Mouse (Mus musculus) CH12.LX (cell line): ENCODE data around the gene Gripap1. TPM values are rescaled to one million over a fixed set of nuclear protein-coding genes. Genes with fewer than 3 reads are reported as not detected.

Experiments used
- DNase-seq: peaks from one replicate; pipeline ENCODE4 v3.0.0-alpha.2; 2013; ENCODE audit errors: extremely low read depth
- H3K27ac ChIP-seq: 2 replicates; pipeline ENCODE4 v1.5.1; 2012; ENCODE audit warnings: low read depth, mild to moderate bottlenecking, control low read depth, moderate library complexity; ENCODE audit not compliant: insufficient read depth
- H3K27me3 ChIP-seq: replicated peaks from 2 replicates; pipeline ENCODE3; 2012; ENCODE audit warnings: inconsistent platforms
- H3K36me3 ChIP-seq, 2 experiments: replicated peaks in 1 of 2; 2 replicates each; pipeline versions ENCODE3 to v1.6.1; 2012; ENCODE audit warnings: inconsistent platforms in 1 of 2, low read length in 1 of 2, mild to moderate bottlenecking in 1 of 2, mixed read lengths in 1 of 2, moderate library complexity in 1 of 2; ENCODE audit not compliant: control insufficient read depth in 1 of 2, insufficient read depth in 1 of 2
- H3K4me1 ChIP-seq, 2 experiments: 2 replicates each; pipeline ENCODE4 v1.6.1; 2012; ENCODE audit warnings: inconsistent platforms in 1 of 2, moderate library complexity in 1 of 2; ENCODE audit not compliant: insufficient read depth in 2 of 2, control insufficient read depth in 1 of 2
- H3K4me2 ChIP-seq: 2 replicates; pipeline ENCODE4 v1.6.1; 2012; ENCODE audit warnings: low read depth, mild to moderate bottlenecking, control low read depth; ENCODE audit not compliant: poor library complexity, insufficient read depth, severe bottlenecking
- H3K4me3 ChIP-seq, 3 experiments: fragments of 150-350 bp in 1 of 3; sonication (generic) in 1 of 3; replicated peaks in 1 of 3; 2 replicates each; pipeline versions ENCODE3 to v1.5.1; 2011 to 2012; ENCODE audit warnings: low read depth in 2 of 3, low read length in 2 of 3, mild to moderate bottlenecking in 2 of 3, moderate library complexity in 2 of 3, control low read depth in 1 of 3, improper control_type of control experiment in 1 of 3, inconsistent platforms in 1 of 3, mixed read lengths in 1 of 3; ENCODE audit not compliant: poor library complexity in 1 of 3
- H3K79me2 ChIP-seq: replicated peaks from 2 replicates; pipeline ENCODE4 v1.6.1; 2012; ENCODE audit warnings: mild to moderate bottlenecking, moderate library complexity; ENCODE audit not compliant: control insufficient read depth, poor library complexity, insufficient read depth, severe bottlenecking; ENCODE audit errors: extremely low read depth
- H3K9ac ChIP-seq: 2 replicates; pipeline ENCODE4 v1.6.1; 2012; ENCODE audit warnings: low read depth, mild to moderate bottlenecking, control low read depth, moderate library complexity; ENCODE audit not compliant: insufficient read depth
- H3K9me3 ChIP-seq: replicated peaks from 2 replicates; pipeline ENCODE3; 2012; ENCODE audit warnings: low read length, inconsistent platforms, mixed read lengths
- BHLHE40 ChIP-seq: IDR thresholded peaks from 2 replicates; pipeline ENCODE4 v1.6.1; 2011; ENCODE audit warnings: mild to moderate bottlenecking, low read depth, low read length, improper control_type of control experiment
- CTCF ChIP-seq, 2 experiments: IDR thresholded peaks in 1 of 2; conservative IDR thresholded peaks in 1 of 2; 2 replicates each; pipeline ENCODE4 v1.5.1; 2011 to 2012; ENCODE audit warnings: low read depth in 2 of 2, low read length in 2 of 2, improper control_type of control experiment in 1 of 2, inconsistent platforms in 1 of 2, mild to moderate bottlenecking in 1 of 2, moderate library complexity in 1 of 2
- E2F4 ChIP-seq: IDR thresholded peaks from 2 replicates; pipeline ENCODE4 v1.6.1; 2011; ENCODE audit warnings: low read depth, low read length, improper control_type of control experiment; ENCODE audit not compliant: insufficient replicate concordance
- ELF1 ChIP-seq: IDR thresholded peaks from 2 replicates; pipeline ENCODE4 v1.6.1; 2014; ENCODE audit warnings: low read depth, mild to moderate bottlenecking, inconsistent platforms, low read length, improper control_type of control experiment
- ETS1 ChIP-seq: conservative IDR thresholded peaks from 2 replicates; pipeline ENCODE4 v1.6.1; 2012; ENCODE audit warnings: low read depth, mild to moderate bottlenecking, inconsistent platforms, low read length, improper control_type of control experiment, moderate library complexity
- HCFC1 ChIP-seq: IDR thresholded peaks from 2 replicates; pipeline ENCODE4 v1.6.1; 2012; ENCODE audit warnings: low read depth, mild to moderate bottlenecking, inconsistent platforms, low read length, improper control_type of control experiment
- IRF4 ChIP-seq: IDR thresholded peaks from 2 replicates; pipeline ENCODE4 v1.6.1; 2014; ENCODE audit warnings: low read depth, mild to moderate bottlenecking, inconsistent platforms, low read length, improper control_type of control experiment
- JUN ChIP-seq: IDR thresholded peaks from 2 replicates; pipeline ENCODE4 v1.6.1; 2011; ENCODE audit warnings: low read depth, mild to moderate bottlenecking, low read length, improper control_type of control experiment, moderate library complexity; ENCODE audit not compliant: insufficient read depth
- JUND ChIP-seq: conservative IDR thresholded peaks from 2 replicates; pipeline ENCODE4 v1.6.1; 2011; ENCODE audit warnings: low read depth, low read length, improper control_type of control experiment
- KAT2A ChIP-seq: IDR thresholded peaks from 2 replicates; pipeline ENCODE4 v1.6.1; 2012; ENCODE audit warnings: low read length, improper control_type of control experiment, inconsistent platforms; ENCODE audit not compliant: insufficient replicate concordance
- MAFK ChIP-seq: IDR thresholded peaks from 2 replicates; pipeline ENCODE4 v1.6.1; 2011; ENCODE audit warnings: low read length, improper control_type of control experiment; ENCODE audit not compliant: insufficient replicate concordance
- MAX ChIP-seq: IDR thresholded peaks from 2 replicates; pipeline ENCODE4 v1.6.1; 2011; ENCODE audit warnings: low read length, improper control_type of control experiment
- MAZ ChIP-seq: IDR thresholded peaks from 2 replicates; pipeline ENCODE4 v1.6.1; 2012; ENCODE audit warnings: low read depth, mild to moderate bottlenecking, inconsistent platforms, low read length, improper control_type of control experiment, moderate library complexity
- MEF2A ChIP-seq: IDR thresholded peaks from 2 replicates; pipeline ENCODE4 v1.6.1; 2014; ENCODE audit warnings: low read depth, mild to moderate bottlenecking, inconsistent platforms, low read length, improper control_type of control experiment, borderline replicate concordance
- MXI1 ChIP-seq: IDR thresholded peaks from 2 replicates; pipeline ENCODE4 v1.6.1; 2011; ENCODE audit warnings: mild to moderate bottlenecking, low read depth, low read length, improper control_type of control experiment
- MYC ChIP-seq: IDR thresholded peaks from 2 replicates; pipeline ENCODE4 v1.6.1; 2011; ENCODE audit warnings: low read depth, mild to moderate bottlenecking, improper control_type of control experiment, low read length
- NELFE ChIP-seq: IDR thresholded peaks from 2 replicates; pipeline ENCODE4 v1.6.1; 2011; ENCODE audit warnings: low read depth, low read length, improper control_type of control experiment
- POLR2A ChIP-seq: IDR thresholded peaks from 2 replicates; pipeline ENCODE4 v1.6.1; 2011; ENCODE audit warnings: low read depth, mild to moderate bottlenecking, improper control_type of control experiment, low read length
- POLR2AphosphoS2 ChIP-seq: IDR thresholded peaks from 2 replicates; pipeline ENCODE4 v1.6.1; 2011; ENCODE audit warnings: low read depth, low read length, improper control_type of control experiment
- RAD21 ChIP-seq: IDR thresholded peaks from 2 replicates; pipeline ENCODE4 v1.6.1; 2011; ENCODE audit warnings: low read depth, mild to moderate bottlenecking, low read length, improper control_type of control experiment, moderate library complexity
- RCOR1 ChIP-seq: conservative IDR thresholded peaks from 2 replicates; pipeline ENCODE4 v1.6.1; 2012; ENCODE audit warnings: low read depth, mild to moderate bottlenecking, inconsistent platforms, low read length, improper control_type of control experiment
- SMC3 ChIP-seq: IDR thresholded peaks from 2 replicates; pipeline ENCODE4 v1.6.1; 2011; ENCODE audit warnings: low read depth, low read length, improper control_type of control experiment
- TBP ChIP-seq: conservative IDR thresholded peaks from 2 replicates; pipeline ENCODE4 v1.6.1; 2011; ENCODE audit warnings: low read depth, low read length, improper control_type of control experiment
- TCF12 ChIP-seq: IDR thresholded peaks from 2 replicates; pipeline ENCODE4 v1.6.1; 2014; ENCODE audit warnings: low read depth, mild to moderate bottlenecking, inconsistent platforms, low read length, improper control_type of control experiment
- UBTF ChIP-seq: IDR thresholded peaks from 2 replicates; pipeline ENCODE4 v1.6.1; 2012; ENCODE audit warnings: low read depth, mild to moderate bottlenecking, inconsistent platforms, low read length, improper control_type of control experiment, moderate library complexity
- USF1 ChIP-seq: IDR thresholded peaks from 2 replicates; pipeline ENCODE4 v1.6.1; 2014; ENCODE audit warnings: low read depth, mild to moderate bottlenecking, inconsistent platforms, low read length, improper control_type of control experiment
- ZC3H11A ChIP-seq: IDR thresholded peaks from 2 replicates; pipeline ENCODE4 v1.6.1; 2012; ENCODE audit warnings: low read depth, mild to moderate bottlenecking, inconsistent platforms, low read length, improper control_type of control experiment
- ZKSCAN1 ChIP-seq: IDR thresholded peaks from 2 replicates; pipeline ENCODE4 v1.6.1; 2012; ENCODE audit warnings: low read depth, inconsistent platforms, low read length, improper control_type of control experiment, borderline replicate concordance
- ZMIZ1 ChIP-seq: IDR thresholded peaks from 2 replicates; pipeline ENCODE4 v1.6.1; 2012; ENCODE audit warnings: low read depth, mild to moderate bottlenecking, inconsistent platforms, low read length, improper control_type of control experiment
- ZNF384 ChIP-seq: IDR thresholded peaks from 2 replicates; pipeline ENCODE4 v1.6.1; 2012; ENCODE audit warnings: low read depth, low read length, improper control_type of control experiment, inconsistent platforms
- dilution Hi-C: fragments of 300-500 bp; cut with MboI; formaldehyde crosslinking; loops from 2 replicates; pipeline ENCODE4 v1.14.3; 2020; ENCODE audit warnings: low sequenced_read_pairs; ENCODE audit not compliant: extremely low pct_unique_long_range_greater_than_20kb, extremely low pct_ligation_motif_present
- in situ Hi-C: fragments of 300-500 bp; cut with MboI; formaldehyde crosslinking; loops from 3 replicates; pipeline ENCODE4 v1.14.3; 2019; ENCODE audit warnings: low sequenced_read_pairs, low pct_ligation_motif_present, low pct_unique_long_range_greater_than_20kb, mixed read lengths
- polyA plus RNA-seq: library from polyadenylated mRNA; unstranded; fragments of >175 nt; gene quantifications from 2 replicates; pipeline ENCODE4 v1.2.1, GENCODE M21; 2012; ENCODE audit warnings: low read depth; ENCODE audit not compliant: insufficient read length
- total RNA-seq, 2 experiments: library from RNA; depleted of rRNA; stranded (reverse); fragments of 300-350 nt in 1 of 2; fragments of >200 nt in 1 of 2; gene quantifications; 2 replicates each; pipeline ENCODE4 v1.2.3; 2012 to 2014

Gripap1 gene
- total and polyA plus RNA-seq, 3 experiments, result 15.7 to 49.4 (median 25.5) TPM

- dilution Hi-C loops, result no loop called here
- Histone ChIP-seq H3K36me3 (peaks cover 30 to 46% of the 10 kb centered on the region in 2 experiments), H3K4me1 (peaks cover 3 to 14% of the 10 kb centered on the region in 2 experiments; a peak in 2 of 4 replicates), H3K9ac (no peak overlapping the region), H3K27me3 (no peaks in the 10 kb centered on the region), H3K27ac (no peak overlapping the region), H3K4me2 (no peak overlapping the region)
- DNase-seq, result peak; percentile 57
- in situ Hi-C loops, result no loop called here
- TF ChIP-seq MAFK (no peak), ETS1 (no peak), TBP (no peak), MAZ (no peak), ZNF384 (no peak), SMC3 (peak; percentile 83), ZC3H11A (peak; percentile 2; the same call in 1 of the 2 replicates), MAX (no peak), JUN (no peak), CTCF (conservative IDR thresholded peaks at IDR 0.05 in 1 of 2, IDR thresholded peaks at IDR 0.05 in 1 of 2; ENCODE audit: low read depth in 2 of 2, low read length in 2 of 2) (peak; percentile 20 to 79; a peak in 3 of 4 replicates), RAD21 (peak; percentile 81)
- TF ChIP-seq, all 38 proteins: peak for 4
- Histone ChIP-seq H3K4me3 (no peak overlapping the region), H3K9me3 (no peaks in the 10 kb centered on the region), H3K79me2 (peaks cover 20% of the 10 kb centered on the region)
These were observed 65.0 kb downstream of the Gripap1 start for GRCm38 (mm10) chrX:7854578-7854977.

GRCm38 (mm10) chrX:7859191-7859753 is 69.7 kb downstream of the Gripap1 start:
- Histone ChIP-seq H3K36me3 (peaks cover 11 to 18% of the 10 kb centered on the region in 2 experiments), H3K4me1 (peaks cover 14 to 49% of the 10 kb centered on the region in 2 experiments), H3K9me3 (no peaks in the 10 kb centered on the region), H3K4me2 (peak overlapping the region; percentile 56), H3K27ac (peak overlapping the region; percentile 84), H3K79me2 (peaks cover 36% of the 10 kb centered on the region), H3K9ac (peak overlapping the region; percentile 33; the same call in 1 of the 2 replicates), H3K27me3 (no peaks in the 10 kb centered on the region), H3K4me3 (no peak overlapping the region)
- in situ Hi-C loops (no loop called here), dilution Hi-C loops (no loop called here)
- no peak for DNase-seq
- TF ChIP-seq USF1 (no peak), CTCF (conservative IDR thresholded peaks at IDR 0.05 in 1 of 2, IDR thresholded peaks at IDR 0.05 in 1 of 2; ENCODE audit: low read depth in 2 of 2, low read length in 2 of 2) (no peak), BHLHE40 (0 out of 2 replicates have a peak, but pooled peaks have one; percentile 4), TCF12 (peak; percentile 70; the same call in 1 of the 2 replicates), ZMIZ1 (no peak), RAD21 (no peak), MYC (no peak), MAFK (no peak), HCFC1 (no peak), MXI1 (no peak), KAT2A (no peak), RCOR1 (no peak), JUND (no peak), UBTF (no peak), SMC3 (no peak), POLR2AphosphoS2 (no peak), NELFE (no peak), ETS1 (peak; percentile 49), ELF1 (0 out of 2 replicates have a peak, but pooled peaks have one; percentile 34), IRF4 (peak; percentile 36; the same call in 1 of the 2 replicates), JUN (no peak), ZKSCAN1 (no peak), TBP (no peak), POLR2A (no peak), E2F4 (no peak), MEF2A (peak; percentile 44; the same call in 1 of the 2 replicates)
